Mouse (Mus musculus): ENCODE data around the gene Olfr1205.

Olfr1205 gene

GRCm38 (mm10) chr2:88829437-88829836, at the start of gene Olfr1205:
Gene Olfr1205, plus strand, starts transcription at chr2:88829737.
- no peak for DNase-seq (ENCODE audit: low spot score)

DNA sequence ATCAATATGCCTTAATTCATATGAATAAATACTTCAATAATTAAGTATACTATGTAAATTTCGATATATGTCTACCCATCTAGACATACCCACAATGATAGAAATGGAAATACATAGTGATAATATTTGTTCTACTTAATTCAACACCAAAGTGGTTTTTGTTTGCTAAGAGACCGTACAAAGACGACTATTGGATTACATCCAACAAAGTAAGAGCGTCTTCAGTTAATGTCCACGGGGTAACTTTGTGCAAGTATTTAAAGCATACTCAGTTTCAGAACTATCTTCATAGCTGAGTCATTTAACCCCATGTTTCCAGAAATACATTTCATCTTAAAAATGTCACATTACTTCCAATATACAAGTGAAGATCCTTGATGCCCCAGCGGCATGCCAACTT, 36.8 kb upstream of the Olfr1205 start, which contains the start of gene Olfr1201:
TSS of gene Olfr1201 (plus strand) at position 301 of the 400 bp plus-strand sequence.
- no peak for DNase-seq (ENCODE audit: low spot score)

- no peak for DNase-seq (ENCODE audit: low spot score)
These were observed 15.3 kb upstream of the Olfr1205 start, which contains the start of gene Olfr1202 for GRCm38 (mm10) chr2:88814196-88814595. Gene Olfr1202, plus strand, starts transcription at chr2:88814496.

DNA sequence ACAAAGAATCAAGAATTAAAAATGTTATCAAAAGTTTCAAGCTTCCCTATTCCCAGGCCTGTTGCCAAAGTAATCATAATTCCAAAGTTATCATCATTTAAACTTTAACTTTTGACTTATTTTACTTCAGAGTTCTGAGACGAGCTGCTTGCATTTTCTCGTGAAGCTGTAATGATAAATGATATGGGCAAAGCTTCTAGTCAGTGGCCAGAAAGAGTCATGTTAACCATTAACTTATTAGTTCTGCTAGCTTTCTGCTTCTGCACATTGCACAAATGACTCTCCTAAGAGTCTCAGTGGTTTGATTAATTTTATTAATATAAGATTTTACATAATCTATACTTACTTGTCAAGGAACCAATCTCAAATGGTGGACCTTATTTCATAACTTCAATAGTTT, 8.9 kb downstream of the Olfr1205 start:
- DNase-seq (ENCODE audit: low spot score), result no peak

GRCm38 (mm10) chr2:88848992-88849391, 19.5 kb downstream of the Olfr1205 start, which contains the start of gene Olfr1204:
Gene Olfr1204, plus strand, starts transcription at chr2:88849292.
- no peak for DNase-seq (ENCODE audit: low spot score)

GRCm38 (mm10) chr2:88862931-88863330, 33.4 kb downstream of the Olfr1205 start, which contains the start of gene Olfr1206:
Gene Olfr1206, plus strand, starts transcription at chr2:88863231.
- DNase-seq (ENCODE audit: low spot score), result no peak

Measured in T-cell, adult 2 months (primary cell).